Mouse (Mus musculus): ENCODE results near the gene Map1b. TPM values are rescaled to one million over a fixed set of nuclear protein-coding genes. Genes with fewer than 3 reads are reported as not detected.

The Map1b gene
- polyA plus RNA-seq, 1 experiment from 2014 or later: 1,966 TPM

DNA sequence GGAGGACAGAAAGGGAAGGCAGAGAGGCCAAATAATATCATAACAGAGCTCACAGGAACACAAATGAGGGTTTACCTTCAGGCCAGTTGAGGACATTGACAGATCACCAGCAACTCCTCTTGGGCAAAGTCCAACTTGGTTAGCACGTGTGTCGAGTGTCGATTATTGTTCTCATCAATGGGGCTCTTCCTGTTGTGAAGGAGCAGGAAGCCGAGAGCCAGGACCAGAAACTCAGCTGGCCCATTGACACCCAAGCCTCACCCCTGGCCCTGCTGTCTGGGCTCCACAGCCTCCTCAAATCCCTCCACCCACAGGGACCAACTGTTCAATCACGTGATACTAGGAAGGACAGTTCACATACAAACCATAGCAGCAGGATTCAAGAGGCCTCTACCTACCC is 22.9 kb upstream of the Map1b start:
- WGBS: 84% methylated on average over 5 of the region's 5 CpGs

DNA sequence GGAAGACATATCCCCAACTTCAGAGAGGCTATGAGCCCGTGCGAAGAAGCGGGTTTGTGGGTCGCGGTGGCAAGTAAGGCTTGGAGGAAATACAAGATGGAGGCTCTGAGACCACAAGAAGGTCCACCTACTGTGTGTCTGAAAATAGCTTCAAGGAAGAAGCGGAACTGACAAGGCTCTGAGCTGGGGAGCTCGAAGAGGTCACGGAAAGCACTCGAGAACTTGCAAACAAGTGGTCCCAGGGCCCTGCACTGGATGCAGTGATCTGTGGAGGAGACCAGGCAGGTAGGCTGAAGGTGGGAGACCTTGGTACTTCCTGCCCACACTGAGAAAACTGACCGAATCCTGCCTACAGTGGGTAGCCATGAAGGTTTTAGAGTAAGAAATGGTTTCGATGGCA is 22.5 kb upstream of the Map1b start:
- Histone ChIP-seq H3K9ac (ENCODE audit: low read depth, low read length) (no peak overlapping the region), H3K4me3 (ENCODE audit: low read depth, low read length) (no peak overlapping the region), H3K27me3 (ENCODE audit: control insufficient read depth, insufficient read depth, low read depth, low read length) (no peaks in the 10 kb centered on the region), H3K36me3 (ENCODE audit: control insufficient read depth, insufficient read depth, low read length) (no peaks in the 10 kb centered on the region), H3K9me3 (replicated peaks; ENCODE audit: control insufficient read depth, low read length, poor library complexity, severe bottlenecking) (no peaks in the 10 kb centered on the region), H3K27ac (ENCODE audit: low read length) (no peak overlapping the region), H3K4me1 (ENCODE audit: control insufficient read depth, insufficient read depth, low read length) (peaks cover 23% of the 10 kb centered on the region), H3K4me2 (ENCODE audit: low read length) (no peak overlapping the region)
- ATAC-seq: no peak
- WGBS: 96% methylated on average over 11 of the region's 11 CpGs

More for the DNA sequence above, 22.9 kb upstream of the Map1b start:
- H3K4me2 ChIP-seq (ENCODE audit: low read length): no peak overlapping the region
- no peaks in the 10 kb centered on the region for H3K27me3 ChIP-seq (ENCODE audit: control insufficient read depth, insufficient read depth, low read depth, low read length)
- no peaks in the 10 kb centered on the region for H3K36me3 ChIP-seq (ENCODE audit: control insufficient read depth, insufficient read depth, low read length)
- no peak overlapping the region for H3K27ac ChIP-seq (ENCODE audit: low read length)
- H3K9me3 ChIP-seq (replicated peaks; ENCODE audit: control insufficient read depth, low read length, poor library complexity, severe bottlenecking): no peaks in the 10 kb centered on the region
- H3K9ac ChIP-seq (ENCODE audit: low read depth, low read length): no peak overlapping the region
- ATAC-seq: no peak
- peaks cover 23% of the 10 kb centered on the region for H3K4me1 ChIP-seq (ENCODE audit: control insufficient read depth, insufficient read depth, low read length)
- no peak overlapping the region for H3K4me3 ChIP-seq (ENCODE audit: low read depth, low read length)

DNA sequence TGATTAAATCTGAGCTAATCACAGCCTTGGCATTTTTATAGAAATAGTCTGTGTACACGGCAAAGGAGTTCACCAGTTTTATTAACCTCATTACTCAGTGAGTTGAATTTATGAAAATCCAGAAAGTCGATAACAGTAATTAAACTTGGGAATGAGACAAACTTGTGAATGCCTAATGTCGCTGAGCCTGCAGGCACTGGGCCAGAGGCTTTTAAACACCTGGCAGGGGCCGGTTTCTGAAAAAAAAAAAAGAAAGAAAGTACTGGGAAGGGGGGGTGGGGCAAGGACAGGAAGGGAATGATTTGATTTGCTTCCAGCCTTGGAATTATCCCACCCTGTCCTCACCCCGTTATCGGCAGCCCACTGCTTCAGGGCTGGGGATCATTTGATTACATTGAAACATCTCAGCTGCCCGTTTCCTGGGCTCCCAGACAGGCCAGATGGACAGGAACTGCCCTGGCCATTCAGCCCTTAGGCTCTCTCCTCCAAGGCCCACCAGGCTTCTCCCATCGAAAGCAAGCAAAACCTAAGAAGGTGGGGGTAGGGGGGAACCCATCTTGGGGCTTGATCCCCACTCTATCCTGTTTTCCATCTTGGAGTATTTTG is 21.7 kb upstream of the Map1b start:
- ATAC-seq: no peak
- Histone ChIP-seq H3K4me2 (ENCODE audit: low read length) (no peak overlapping the region), H3K27ac (ENCODE audit: low read length) (no peak overlapping the region), H3K36me3 (ENCODE audit: control insufficient read depth, insufficient read depth, low read length) (no peaks in the 10 kb centered on the region), H3K9ac (ENCODE audit: low read depth, low read length) (no peak overlapping the region), H3K4me1 (ENCODE audit: control insufficient read depth, insufficient read depth, low read length) (peaks cover 23% of the 10 kb centered on the region), H3K9me3 (replicated peaks; ENCODE audit: control insufficient read depth, low read length, poor library complexity, severe bottlenecking) (no peaks in the 10 kb centered on the region), H3K4me3 (ENCODE audit: low read depth, low read length) (no peak overlapping the region), H3K27me3 (ENCODE audit: control insufficient read depth, insufficient read depth, low read depth, low read length) (no peaks in the 10 kb centered on the region)
- WGBS: 26% methylated on average over 8 of the region's 8 CpGs

DNA sequence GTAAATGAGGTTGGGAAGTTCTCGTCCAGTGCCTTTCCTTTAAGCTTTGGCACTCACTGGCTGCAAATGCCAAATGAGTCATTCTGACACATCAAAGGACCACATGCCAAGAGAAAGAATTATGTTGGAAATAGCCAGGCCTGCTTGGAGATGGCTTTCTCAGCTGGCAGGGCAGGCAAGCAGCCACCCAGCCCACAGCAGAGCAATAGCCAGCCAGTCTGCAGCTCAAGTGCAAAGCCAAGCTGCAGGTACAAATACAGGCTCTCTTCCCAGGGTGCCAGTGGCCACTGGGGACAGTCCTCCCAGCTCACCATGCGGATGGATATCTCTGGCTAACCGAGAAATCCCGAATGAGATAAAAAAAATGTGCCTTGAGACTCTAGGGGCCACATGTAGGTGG is 12.1 kb upstream of the Map1b start:
- no peak overlapping the region for H3K27ac ChIP-seq (ENCODE audit: low read length)
- 82% methylated on average over 4 of the region's 4 CpGs for whole genome bisulfite sequencing
- no peak for ATAC-seq

DNA sequence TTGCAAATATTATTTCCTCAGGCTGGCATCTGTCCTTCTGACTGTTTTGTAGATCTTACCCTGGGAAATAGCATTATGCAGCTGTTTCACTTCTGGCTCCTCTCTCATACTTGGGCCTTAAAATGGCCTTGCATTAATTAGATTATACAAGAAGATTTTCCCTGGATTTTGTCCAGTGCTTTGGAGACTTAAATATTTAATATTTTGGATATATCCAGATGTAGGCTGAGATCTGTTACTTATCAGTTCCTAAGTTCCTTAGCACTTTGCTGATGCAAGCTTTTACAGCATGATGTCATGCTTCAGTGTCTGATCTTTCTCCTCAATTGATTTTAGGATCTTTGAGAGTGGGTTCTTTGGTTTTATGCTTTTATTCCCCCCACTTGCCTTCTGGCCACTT is 11.6 kb upstream of the Map1b start:
- ATAC-seq: no peak

More for the DNA sequence above, 12.1 kb upstream of the Map1b start:
- no peak overlapping the region for H3K4me3 ChIP-seq (ENCODE audit: low read depth, low read length)
- no peaks in the 10 kb centered on the region for H3K9me3 ChIP-seq (replicated peaks; ENCODE audit: control insufficient read depth, low read length, poor library complexity, severe bottlenecking)
- no peaks in the 10 kb centered on the region for H3K4me1 ChIP-seq (ENCODE audit: control insufficient read depth, insufficient read depth, low read length)
- H3K4me2 ChIP-seq (ENCODE audit: low read length): no peak overlapping the region
- no peak overlapping the region for H3K9ac ChIP-seq (ENCODE audit: low read depth, low read length)
- no peaks in the 10 kb centered on the region for H3K36me3 ChIP-seq (ENCODE audit: control insufficient read depth, insufficient read depth, low read length)
- H3K27me3 ChIP-seq (ENCODE audit: control insufficient read depth, insufficient read depth, low read depth, low read length): no peaks in the 10 kb centered on the region

DNA sequence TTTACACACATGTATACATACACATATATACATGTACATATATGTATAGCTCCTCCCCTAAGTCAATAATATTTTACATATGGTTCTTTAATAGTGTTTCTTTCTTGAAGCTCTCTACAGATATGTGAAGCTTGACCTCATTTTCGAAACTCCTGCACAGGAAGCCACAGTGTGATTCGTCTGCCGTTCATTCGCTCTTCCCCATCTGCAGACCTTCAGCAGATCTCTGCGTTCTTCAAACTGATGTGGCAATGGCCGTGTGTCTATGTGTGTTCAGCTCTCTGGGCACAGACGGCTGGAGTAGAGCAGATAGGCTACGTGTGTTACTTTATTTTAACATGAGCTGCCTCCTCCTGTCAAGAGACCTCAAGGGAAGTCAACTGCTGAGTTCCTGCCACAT is 9.2 kb upstream of the Map1b start:
- Histone ChIP-seq H3K4me1 (ENCODE audit: control insufficient read depth, insufficient read depth, low read length) (no peaks in the 10 kb centered on the region), H3K27ac (ENCODE audit: low read length) (no peak overlapping the region), H3K36me3 (ENCODE audit: control insufficient read depth, insufficient read depth, low read length) (no peaks in the 10 kb centered on the region), H3K9ac (ENCODE audit: low read depth, low read length) (no peak overlapping the region), H3K9me3 (replicated peaks; ENCODE audit: control insufficient read depth, low read length, poor library complexity, severe bottlenecking) (no peaks in the 10 kb centered on the region), H3K4me2 (ENCODE audit: low read length) (no peak overlapping the region), H3K27me3 (ENCODE audit: control insufficient read depth, insufficient read depth, low read depth, low read length) (no peaks in the 10 kb centered on the region), H3K4me3 (ENCODE audit: low read depth, low read length) (no peak overlapping the region)
- ATAC-seq: no peak
- WGBS: 84% methylated on average over 8 of the region's 8 CpGs

More for the DNA sequence above, 11.6 kb upstream of the Map1b start:
- Histone ChIP-seq H3K4me1 (ENCODE audit: control insufficient read depth, insufficient read depth, low read length) (no peaks in the 10 kb centered on the region), H3K36me3 (ENCODE audit: control insufficient read depth, insufficient read depth, low read length) (no peaks in the 10 kb centered on the region), H3K4me3 (ENCODE audit: low read depth, low read length) (no peak overlapping the region), H3K9me3 (replicated peaks; ENCODE audit: control insufficient read depth, low read length, poor library complexity, severe bottlenecking) (no peaks in the 10 kb centered on the region), H3K27me3 (ENCODE audit: control insufficient read depth, insufficient read depth, low read depth, low read length) (no peaks in the 10 kb centered on the region), H3K9ac (ENCODE audit: low read depth, low read length) (no peak overlapping the region), H3K4me2 (ENCODE audit: low read length) (no peak overlapping the region), H3K27ac (ENCODE audit: low read length) (no peak overlapping the region)

DNA sequence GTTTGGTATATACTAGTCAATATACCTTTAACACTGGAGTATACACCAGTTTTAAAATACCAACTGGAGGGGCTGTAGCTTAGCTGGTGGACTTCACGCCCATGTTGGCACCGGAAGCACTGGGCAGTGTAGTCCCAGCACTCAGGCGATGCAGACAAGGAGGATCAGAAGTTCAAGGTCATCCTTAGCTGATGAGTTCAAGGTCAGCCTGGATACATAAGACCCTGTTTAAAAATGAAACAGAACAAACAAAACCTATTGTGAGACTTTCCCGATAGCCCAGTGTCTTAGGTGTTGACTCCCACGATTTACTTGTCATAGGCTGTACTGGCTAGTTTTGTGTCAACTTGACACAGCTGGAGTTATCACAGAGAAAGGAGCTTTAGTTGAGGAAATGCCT is 1.5 kb upstream of the Map1b start:
- no peak for ATAC-seq
- no peak overlapping the region for H3K4me2 ChIP-seq (ENCODE audit: low read length)
- 95% methylated on average over 5 of the region's 5 CpGs for WGBS
- H3K4me1 ChIP-seq (ENCODE audit: control insufficient read depth, insufficient read depth, low read length): peaks cover 5% of the 10 kb centered on the region
- H3K9me3 ChIP-seq (replicated peaks; ENCODE audit: control insufficient read depth, low read length, poor library complexity, severe bottlenecking): no peaks in the 10 kb centered on the region
- no peak overlapping the region for H3K27ac ChIP-seq (ENCODE audit: low read length)
- no peak overlapping the region for H3K9ac ChIP-seq (ENCODE audit: low read depth, low read length)
- no peak overlapping the region for H3K4me3 ChIP-seq (ENCODE audit: low read depth, low read length)
- no peaks in the 10 kb centered on the region for H3K36me3 ChIP-seq (ENCODE audit: control insufficient read depth, insufficient read depth, low read length)
- H3K27me3 ChIP-seq (ENCODE audit: control insufficient read depth, insufficient read depth, low read depth, low read length): no peaks in the 10 kb centered on the region

DNA sequence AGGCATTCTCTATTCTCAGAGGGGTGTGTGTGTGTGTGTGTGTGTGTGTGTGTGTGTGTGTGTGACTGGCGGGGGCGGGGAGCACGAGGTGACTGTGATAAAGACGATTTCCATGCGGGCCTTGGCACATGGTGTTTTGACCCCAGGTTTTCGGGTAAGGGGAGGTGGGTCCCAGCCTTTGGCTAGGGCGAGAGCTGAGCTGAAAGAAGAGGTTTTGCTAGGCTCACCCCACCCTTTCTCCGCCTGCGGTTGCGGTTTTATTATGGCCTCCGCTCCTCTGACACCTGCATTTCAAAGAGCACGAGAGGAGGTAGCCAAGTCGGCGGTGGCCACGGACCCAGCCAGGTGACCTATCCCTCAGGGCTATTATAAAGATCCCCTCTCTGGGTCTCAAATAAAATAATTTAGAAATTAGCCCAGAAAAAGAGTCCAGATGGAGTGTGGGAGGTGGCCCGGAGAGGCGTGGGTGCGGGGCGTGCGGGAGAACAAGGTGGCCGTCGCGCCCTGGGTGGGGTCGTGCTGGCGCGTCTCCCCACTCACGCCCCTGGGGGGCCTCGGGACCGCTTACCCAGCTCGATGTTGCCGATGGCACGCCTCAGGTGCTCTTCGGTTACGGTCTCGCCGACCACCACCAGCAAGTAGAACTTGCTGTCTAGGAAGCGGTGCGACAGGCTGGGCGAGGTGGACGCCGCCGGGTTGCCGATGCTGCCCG is 448 bp downstream of the Map1b start:
- Histone ChIP-seq H3K9me3 (replicated peaks; ENCODE audit: control insufficient read depth, low read length, poor library complexity, severe bottlenecking) (no peaks in the 10 kb centered on the region), H3K27ac (ENCODE audit: low read length) (peak overlapping the region; percentile 99), H3K36me3 (ENCODE audit: control insufficient read depth, insufficient read depth, low read length) (no peaks in the 10 kb centered on the region), H3K4me3 (ENCODE audit: low read depth, low read length) (peak overlapping the region; percentile 90), H3K9ac (ENCODE audit: low read depth, low read length) (peak overlapping the region; percentile 98), H3K4me1 (ENCODE audit: control insufficient read depth, insufficient read depth, low read length) (peaks cover 21% of the 10 kb centered on the region), H3K4me2 (ENCODE audit: low read length) (peak overlapping the region; percentile 99), H3K27me3 (ENCODE audit: control insufficient read depth, insufficient read depth, low read depth, low read length) (no peaks in the 10 kb centered on the region)
- 0% methylated on average over 44 of the region's 44 CpGs for WGBS
- peak; percentile 54 for ATAC-seq

DNA sequence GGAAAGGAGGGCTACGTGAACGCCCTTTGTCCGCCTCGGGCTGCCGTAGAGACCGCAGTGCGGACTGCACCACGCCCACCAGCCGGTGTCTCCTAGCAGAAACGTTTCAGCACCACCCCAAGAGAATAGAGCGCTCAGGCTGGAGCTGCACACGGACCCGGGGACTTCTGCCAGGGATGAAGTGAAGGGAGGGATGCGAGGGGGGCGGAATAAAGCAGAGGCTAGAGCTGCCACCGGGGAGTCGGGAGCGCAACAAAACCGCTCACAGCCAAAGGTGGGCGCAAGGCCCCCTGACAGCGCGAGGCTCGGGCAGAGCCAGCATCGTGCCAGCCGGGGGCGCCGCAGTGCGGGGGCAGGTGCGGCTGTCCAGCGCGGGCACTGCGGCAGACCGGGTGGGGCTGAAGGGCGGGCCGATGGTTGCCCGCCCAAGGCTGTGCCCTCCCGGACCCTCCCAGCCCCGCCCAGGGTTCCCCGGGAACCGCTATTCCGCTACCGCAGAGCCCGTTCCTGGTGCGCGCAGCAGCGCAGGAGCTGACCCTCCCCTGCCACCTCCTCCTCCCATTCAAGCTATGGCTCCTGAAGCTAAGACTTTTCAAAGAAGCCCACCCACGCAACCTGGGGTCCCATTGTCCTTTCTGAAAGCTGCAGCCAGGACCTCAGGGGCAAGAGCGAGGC is 1.3 kb downstream of the Map1b start:
- ATAC-seq: peak; percentile 71
- WGBS: under 1% methylated on average over 42 of the region's 48 CpGs

More for the DNA sequence above, 1.3 kb downstream of the Map1b start:
- peak overlapping the region; percentile 98 for H3K9ac ChIP-seq (ENCODE audit: low read depth, low read length)
- peak overlapping the region; percentile 90 for H3K4me3 ChIP-seq (ENCODE audit: low read depth, low read length)
- H3K4me1 ChIP-seq (ENCODE audit: control insufficient read depth, insufficient read depth, low read length): peaks cover 28% of the 10 kb centered on the region
- no peaks in the 10 kb centered on the region for H3K27me3 ChIP-seq (ENCODE audit: control insufficient read depth, insufficient read depth, low read depth, low read length)
- H3K4me2 ChIP-seq (ENCODE audit: low read length): peak overlapping the region; percentile 99
- no peaks in the 10 kb centered on the region for H3K36me3 ChIP-seq (ENCODE audit: control insufficient read depth, insufficient read depth, low read length)
- H3K9me3 ChIP-seq (replicated peaks; ENCODE audit: control insufficient read depth, low read length, poor library complexity, severe bottlenecking): no peaks in the 10 kb centered on the region
- peak overlapping the region; percentile 99 for H3K27ac ChIP-seq (ENCODE audit: low read length)
